Mouse (Mus musculus) central nervous system, embryonic 14 days (tissue): ENCODE data around the gene Tdrd1. TPM values are rescaled to one million over a fixed set of nuclear protein-coding genes. Genes with fewer than 3 reads are reported as not detected.

ENCODE experiments used
- polyA plus RNA-seq: library from polyadenylated mRNA; depleted of rRNA; stranded (reverse); fragments of >200 nt; gene quantifications from 2 replicates; pipeline ENCODE4 v1.2.3, GENCODE M21; 2012; rRNA removed

The Tdrd1 gene
- 0.59 and 1.3 TPM in 2 replicates for polyA plus RNA-seq

GRCm38 (mm10) chr19:56826047-56826631 lies at the start of gene Tdrd1:
TSS of gene Tdrd1 (plus strand) at chr19:56826209.

DNA sequence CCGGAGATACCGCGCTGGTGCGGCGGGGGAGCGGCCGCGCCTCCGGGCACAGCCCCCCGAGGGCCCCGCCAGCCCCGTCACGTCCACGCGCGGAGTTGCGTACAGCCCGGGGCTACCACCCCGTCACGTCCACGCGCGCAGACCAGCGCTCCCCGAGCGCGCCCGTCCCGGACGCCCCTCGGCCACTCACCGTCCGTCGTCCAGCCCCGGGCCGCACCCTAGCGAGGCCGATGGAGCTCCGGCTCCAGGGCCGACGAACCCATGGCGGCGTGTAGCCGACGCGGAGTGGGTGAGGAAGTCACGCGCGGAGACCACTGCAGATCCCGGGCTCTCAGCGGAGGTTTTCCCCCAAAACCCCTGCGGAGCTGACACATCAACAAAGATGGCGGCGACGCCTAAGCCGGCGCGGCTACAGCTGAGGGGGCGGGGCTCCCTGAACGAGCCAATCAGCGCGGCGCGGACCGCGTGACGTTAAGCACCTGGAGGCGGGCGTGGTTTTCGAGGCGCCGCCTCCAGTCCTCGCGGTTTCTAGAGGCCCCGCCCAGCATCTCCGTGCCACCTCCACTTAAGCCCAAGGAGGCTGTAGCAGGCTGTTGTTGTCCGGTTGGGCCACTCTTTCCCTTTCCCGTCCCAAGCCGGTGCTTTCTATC lies 4.1 kb upstream of the Tdrd1 start, which contains the start of gene Ccdc186:
Gene Ccdc186 (minus strand): TSS at position 393 of the 650 bp plus-strand sequence.

GRCm38 (mm10) chr19:56873816-56874600 lies 48.0 kb downstream of the Tdrd1 start, which contains the start of gene Vwa2:
TSS of gene Vwa2 (plus strand) at chr19:56874249.

Other genes starting within 250 kb of the Tdrd1 start
- gene Adrb1, start 104.0 kb upstream of the Tdrd1 start, polyA plus RNA-seq: 1.5 and 1.8 TPM in 2 replicates
- 16.5 and 17.7 TPM in 2 replicates for gene Ccdc186, start 4.0 kb upstream of the Tdrd1 start, polyA plus RNA-seq
- gene Vwa2, start 48.0 kb downstream of the Tdrd1 start, polyA plus RNA-seq: 0.72 and 2.5 TPM in 2 replicates
- gene Afap1l2, start 182.0 kb downstream of the Tdrd1 start, polyA plus RNA-seq: 5.4 and 6.9 TPM in 2 replicates